Mouse (Mus musculus) bone marrow macrophage, adult 2 months (primary cell): Measurements from ENCODE around the gene Tmprss13. TPM values are rescaled to one million over a fixed set of nuclear protein-coding genes. Genes with fewer than 3 reads are reported as not detected.

Experiments
- H3K27ac ChIP-seq: 2 replicates; pipeline ENCODE4 v1.5.1; 2012; ENCODE audit warnings: low read depth, low read length; ENCODE audit not compliant: insufficient read depth
- H3K4me1 ChIP-seq: 2 replicates; pipeline ENCODE4 v1.6.1; 2012; ENCODE audit warnings: low read length; ENCODE audit not compliant: control insufficient read depth, insufficient read depth
- H3K4me3 ChIP-seq: 2 replicates; pipeline ENCODE4 v1.5.1; 2012; ENCODE audit warnings: mild to moderate bottlenecking, low read length, moderate library complexity; ENCODE audit not compliant: insufficient read depth
- CTCF ChIP-seq: IDR thresholded peaks from 2 replicates; pipeline ENCODE4 v1.5.1; 2012; ENCODE audit warnings: low read depth, mild to moderate bottlenecking, low read length, moderate library complexity
- POLR2A ChIP-seq: IDR thresholded peaks from 2 replicates; pipeline ENCODE4 v1.6.1; 2012; ENCODE audit warnings: mild to moderate bottlenecking, low read depth, low read length, borderline replicate concordance
- polyA plus RNA-seq: library from polyadenylated mRNA; stranded (reverse); fragments of >200 nt; gene quantifications from 2 replicates; pipeline ENCODE4 v1.2.4, GENCODE M21; 2012; ENCODE audit not compliant: missing spikeins, insufficient read depth, insufficient read length

Gene Tmprss13
- polyA plus RNA-seq, 1 experiment: not detected

GRCm38 (mm10) chr9:45376427-45376826 is 57.5 kb downstream of the Tmprss13 start:
- TF ChIP-seq CTCF: no peak
- H3K27ac ChIP-seq: no peak overlapping the region
- H3K4me3 ChIP-seq: no peak overlapping the region
- H3K4me1 ChIP-seq: no peaks in the 10 kb centered on the region

- Histone ChIP-seq H3K4me3 (no peak overlapping the region), H3K27ac (no peak overlapping the region), H3K4me1 (no peaks in the 10 kb centered on the region)
- TF ChIP-seq CTCF: no peak
Observed at GRCm38 (mm10) chr9:45376883-45377282, 58.0 kb downstream of the Tmprss13 start.

- Histone ChIP-seq H3K4me3 (no peak overlapping the region), H3K4me1 (no peaks in the 10 kb centered on the region), H3K27ac (no peak overlapping the region)
- no peak for TF ChIP-seq POLR2A
- TF ChIP-seq CTCF: no peak
Observed at GRCm38 (mm10) chr9:45380411-45381251, 61.7 kb downstream of the Tmprss13 start.

- Histone ChIP-seq H3K27ac (no peak overlapping the region), H3K4me3 (no peak overlapping the region), H3K4me1 (peaks cover 4% of the 10 kb centered on the region)
- TF ChIP-seq POLR2A (no peak), CTCF (no peak)
Observed at GRCm38 (mm10) chr9:45382336-45382735, 63.4 kb downstream of the Tmprss13 start.

- H3K4me1 ChIP-seq: peaks cover 4% of the 10 kb centered on the region
- no peak overlapping the region for H3K27ac ChIP-seq
- TF ChIP-seq POLR2A: no peak
- no peak for TF ChIP-seq CTCF
- H3K4me3 ChIP-seq: no peak overlapping the region
Observed at GRCm38 (mm10) chr9:45382834-45383233, 63.9 kb downstream of the Tmprss13 start.

- Histone ChIP-seq H3K4me3 (no peak overlapping the region), H3K27ac (no peak overlapping the region), H3K4me1 (peaks cover 4% of the 10 kb centered on the region)
- no peak for TF ChIP-seq POLR2A
- TF ChIP-seq CTCF: no peak
Observed at GRCm38 (mm10) chr9:45383883-45384282, 65.0 kb downstream of the Tmprss13 start.

GRCm38 (mm10) chr9:45386698-45387097 is 67.8 kb downstream of the Tmprss13 start:
- Histone ChIP-seq H3K4me3 (no peak overlapping the region), H3K4me1 (peaks cover 4% of the 10 kb centered on the region), H3K27ac (no peak overlapping the region)
- TF ChIP-seq POLR2A (no peak), CTCF (no peak)

GRCm38 (mm10) chr9:45388385-45388994 is 69.6 kb downstream of the Tmprss13 start:
- Histone ChIP-seq H3K4me1 (peaks cover 4% of the 10 kb centered on the region), H3K4me3 (no peak overlapping the region), H3K27ac (no peak overlapping the region)
- TF ChIP-seq POLR2A (no peak), CTCF (peak; percentile 88)

- Histone ChIP-seq H3K27ac (no peak overlapping the region), H3K4me3 (no peak overlapping the region), H3K4me1 (peaks cover 4% of the 10 kb centered on the region)
- TF ChIP-seq POLR2A (no peak), CTCF (no peak)
Observed at GRCm38 (mm10) chr9:45389596-45389995, 70.7 kb downstream of the Tmprss13 start.

- Histone ChIP-seq H3K4me3 (no peak overlapping the region), H3K4me1 (peaks cover 4% of the 10 kb centered on the region), H3K27ac (no peak overlapping the region)
- TF ChIP-seq CTCF (no peak), POLR2A (no peak)
Observed at GRCm38 (mm10) chr9:45391299-45391698, 72.4 kb downstream of the Tmprss13 start.
